Mouse (Mus musculus) stomach, embryonic 14.5 days (tissue): ENCODE measurements at regions not wholly inside any gene's neighbourhood (a gene's known extent, or its start where the extent isn't known, plus 50 kb on each side); places are given as distances from the start of the nearest gene placed in this dataset.

Source experiments
- ATAC-seq: fragments of 200-750 bp; cut with Nextera tagmentation; 2 replicates; pipeline ENCODE4 v1.8.0; 2017; ENCODE audit warnings: low read depth, moderate TSS enrichment; ENCODE audit not compliant: insufficient number of reproducible peaks, insufficient read depth, low FRiP score
- H3K27ac ChIP-seq: fragments of 300-500 bp; sonication (generic); 2 replicates; pipeline ENCODE4 v1.5.1; 2014; ENCODE audit warnings: mild to moderate bottlenecking, low read length, moderate library complexity, mixed read lengths
- H3K27me3 ChIP-seq: fragments of 300-500 bp; sonication (generic); 2 replicates; pipeline ENCODE4 v1.6.1; 2014; ENCODE audit warnings: low read length, control low read depth, mixed read lengths; ENCODE audit not compliant: control insufficient read depth, insufficient read depth
- H3K36me3 ChIP-seq: fragments of 300-500 bp; sonication (generic); 2 replicates; pipeline ENCODE4 v1.6.1; 2014; ENCODE audit warnings: mild to moderate bottlenecking, control low read depth, low read length, moderate library complexity, mixed read lengths; ENCODE audit not compliant: control insufficient read depth, insufficient read depth
- H3K4me1 ChIP-seq: fragments of 300-500 bp; sonication (generic); 2 replicates; pipeline ENCODE4 v1.6.1; 2014; ENCODE audit warnings: low read length, control low read depth, mixed read lengths; ENCODE audit not compliant: control insufficient read depth, insufficient read depth
- H3K4me2 ChIP-seq: fragments of 300-500 bp; sonication (generic); replicated peaks from 2 replicates; pipeline ENCODE4 v1.6.1; 2014; ENCODE audit warnings: low read depth, low read length, control low read depth
- H3K4me3 ChIP-seq: fragments of 300-500 bp; sonication (generic); 2 replicates; pipeline ENCODE4 v1.5.1; 2014; ENCODE audit warnings: low read depth, low read length, control low read depth
- H3K9ac ChIP-seq: fragments of 300-500 bp; sonication (generic); replicated peaks from 2 replicates; pipeline ENCODE4 v1.6.1; 2014; ENCODE audit warnings: low read depth, mild to moderate bottlenecking, control low read depth, low read length, moderate library complexity, mixed read lengths
- H3K9me3 ChIP-seq: fragments of 300-500 bp; sonication (generic); 2 replicates; pipeline ENCODE4 v1.6.1; 2016; ENCODE audit warnings: low read depth, low read length, control low read depth; ENCODE audit not compliant: control insufficient read depth
- WGBS: fragments of 180-500 bp; shearing (Covaris S2); extraction: QIAGEN DNeasy Blood & Tissue Kit; methylation state at CpG from one replicate; pipeline ENCODE4 v1.1.7; 2014; 5-methylcytosine and 5-hydroxymethylcytosine counted together

DNA sequence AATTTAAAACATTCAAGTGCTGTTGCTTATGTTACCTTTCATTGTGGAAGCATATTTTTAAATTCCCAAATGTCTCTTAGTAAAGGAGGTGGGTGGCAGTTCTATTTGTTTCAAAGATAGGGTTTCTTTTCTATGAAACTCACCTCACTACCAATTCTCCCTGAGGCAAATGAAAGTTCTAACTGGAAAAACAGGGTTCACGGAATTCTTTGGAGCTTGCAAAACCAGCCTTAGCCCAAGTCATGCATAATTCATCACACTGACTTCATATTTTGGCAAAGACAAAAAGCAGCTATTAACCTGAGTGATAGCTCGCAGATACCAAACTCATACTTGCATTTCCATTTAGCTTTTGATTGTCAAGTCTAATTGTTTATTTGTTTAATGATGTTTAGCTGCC lies 73.8 kb downstream of the Dio2 start:
- no peaks in the 10 kb centered on the region for H3K4me1 ChIP-seq
- H3K4me2 ChIP-seq, result no peak overlapping the region
- 50% methylated on average over 2 of the region's 2 CpGs for WGBS
- no peak overlapping the region for H3K9ac ChIP-seq
- no peaks in the 10 kb centered on the region for H3K27me3 ChIP-seq
- no peaks in the 10 kb centered on the region for H3K9me3 ChIP-seq
- no peak overlapping the region for H3K4me3 ChIP-seq
- H3K27ac ChIP-seq, result no peak overlapping the region
- ATAC-seq, result no peak
- no peaks in the 10 kb centered on the region for H3K36me3 ChIP-seq

DNA sequence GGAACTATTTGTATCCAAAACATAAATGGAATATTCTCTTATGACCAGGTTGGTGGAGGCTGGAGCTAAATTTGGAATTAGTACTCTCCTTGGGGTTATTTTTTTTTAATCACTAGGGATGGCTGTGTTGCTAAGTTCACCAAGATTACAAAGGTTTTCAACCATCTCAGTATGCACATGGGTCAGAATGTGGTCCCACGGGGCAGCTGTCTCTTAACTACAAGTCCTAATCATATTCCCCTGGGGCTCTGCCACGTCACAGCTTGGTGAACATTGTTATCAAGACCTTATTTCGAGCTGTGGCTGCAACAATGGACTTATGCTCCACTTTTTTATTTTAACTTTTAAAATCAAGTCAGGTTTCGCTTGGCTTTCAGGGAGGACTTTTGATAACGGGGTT lies 92.8 kb downstream of the Dio2 start:
- no peak for ATAC-seq
- no peak overlapping the region for H3K9ac ChIP-seq
- no peaks in the 10 kb centered on the region for H3K4me1 ChIP-seq
- no peaks in the 10 kb centered on the region for H3K9me3 ChIP-seq
- H3K4me3 ChIP-seq, result no peak overlapping the region
- H3K27me3 ChIP-seq, result no peaks in the 10 kb centered on the region
- no peak overlapping the region for H3K27ac ChIP-seq
- H3K36me3 ChIP-seq, result no peaks in the 10 kb centered on the region
- H3K4me2 ChIP-seq, result no peak overlapping the region
- WGBS, result 72% methylated on average over 5 of the region's 5 CpGs

DNA sequence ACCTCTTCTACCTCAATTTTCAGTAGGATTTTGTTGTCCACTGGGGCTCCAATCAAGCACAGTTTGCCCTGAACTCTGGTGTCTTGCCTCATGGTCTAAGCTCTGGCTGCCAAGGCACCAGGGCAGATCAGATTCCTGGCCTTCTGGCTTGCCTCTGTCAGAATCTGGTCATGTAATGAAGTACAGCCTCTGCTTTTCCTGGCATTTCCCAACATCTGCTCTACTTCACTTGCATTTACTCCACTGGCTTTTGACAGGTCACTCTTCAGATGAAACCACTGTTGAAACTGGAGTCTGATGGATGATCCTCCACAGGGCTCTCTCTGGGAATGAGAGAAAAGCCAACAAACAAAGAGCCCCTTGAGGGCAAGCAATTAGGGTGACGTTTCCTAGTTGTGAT lies 94.3 kb downstream of the Dio2 start:
- ATAC-seq, result peak; percentile 79; the same call in 1 of the 2 replicates

DNA sequence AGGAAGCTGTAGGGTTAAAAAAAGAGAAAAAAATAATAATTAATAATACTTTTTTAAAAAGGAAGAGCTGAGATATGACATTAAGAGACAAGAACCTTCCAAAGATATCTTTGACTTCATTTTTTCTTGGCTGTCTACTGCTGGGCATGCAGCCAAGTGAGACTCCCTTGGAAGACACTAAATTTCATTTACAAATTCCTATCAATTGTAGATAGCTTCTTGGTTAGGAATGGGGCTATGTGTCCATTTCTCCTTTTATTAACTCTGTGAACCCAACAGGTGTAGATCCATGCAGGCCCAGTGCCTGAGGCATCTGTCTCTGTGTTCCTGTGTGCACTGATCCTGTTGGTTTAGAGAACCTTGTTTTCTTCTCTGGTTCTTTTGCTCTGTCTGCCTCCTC lies 113.4 kb downstream of the Dio2 start:
- Histone ChIP-seq H3K36me3 (no peaks in the 10 kb centered on the region), H3K9me3 (no peaks in the 10 kb centered on the region), H3K9ac (no peak overlapping the region), H3K27me3 (no peaks in the 10 kb centered on the region), H3K4me2 (no peak overlapping the region), H3K4me3 (no peak overlapping the region), H3K4me1 (no peaks in the 10 kb centered on the region), H3K27ac (no peak overlapping the region)
- ATAC-seq, result no peak

More for the DNA sequence above, 94.3 kb downstream of the Dio2 start:
- Histone ChIP-seq H3K4me3 (no peak overlapping the region), H3K27ac (no peak overlapping the region), H3K9me3 (no peaks in the 10 kb centered on the region), H3K4me2 (no peak overlapping the region), H3K9ac (no peak overlapping the region), H3K4me1 (no peaks in the 10 kb centered on the region), H3K36me3 (no peaks in the 10 kb centered on the region), H3K27me3 (no peaks in the 10 kb centered on the region)
- WGBS, result 12% methylated on average over 1 of the region's 1 CpGs

DNA sequence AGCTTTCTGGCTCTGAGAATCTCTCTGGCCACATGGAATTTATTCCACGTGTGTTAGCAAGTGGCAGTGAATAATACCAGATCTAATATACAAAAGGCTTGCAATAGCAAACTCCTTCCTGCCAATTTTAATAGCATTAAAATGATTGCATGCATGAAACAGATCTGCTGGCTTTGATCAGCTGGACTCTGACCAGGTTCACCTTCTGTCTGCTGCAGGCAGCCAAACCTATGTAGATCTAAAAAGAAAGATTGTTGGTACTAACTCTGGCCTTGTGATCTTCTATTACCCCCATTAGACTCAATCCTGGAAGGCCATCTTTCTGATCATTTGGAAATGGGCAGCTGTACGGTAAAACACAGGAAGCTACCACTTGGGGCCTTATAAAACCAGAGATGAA lies 114.8 kb downstream of the Dio2 start:
- Histone ChIP-seq H3K9ac (no peak overlapping the region), H3K4me3 (no peak overlapping the region), H3K27me3 (no peaks in the 10 kb centered on the region), H3K27ac (no peak overlapping the region), H3K4me1 (no peaks in the 10 kb centered on the region), H3K9me3 (no peaks in the 10 kb centered on the region), H3K36me3 (no peaks in the 10 kb centered on the region), H3K4me2 (no peak overlapping the region)
- no peak for ATAC-seq
- 64% methylated on average over 2 of the region's 2 CpGs for WGBS

DNA sequence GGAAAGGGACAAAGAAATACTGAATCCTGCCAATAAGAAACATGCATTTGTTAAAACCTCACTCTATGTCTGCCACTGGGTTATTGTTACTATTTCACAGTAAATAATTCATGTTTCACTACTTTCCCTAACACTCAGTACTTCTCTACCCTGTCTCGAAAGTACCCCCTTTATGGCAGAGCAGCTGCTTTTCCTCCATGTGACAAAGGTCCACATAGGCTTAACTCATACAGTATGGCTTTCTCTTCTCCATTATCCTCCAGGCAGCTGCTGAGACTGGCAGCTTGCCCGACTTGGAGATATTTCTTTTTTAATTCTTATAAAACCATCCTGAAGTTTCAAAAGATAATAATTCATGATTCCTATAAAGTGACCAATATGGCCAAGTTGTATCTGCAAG lies 129.4 kb downstream of the Dio2 start:
- Histone ChIP-seq H3K27ac (no peak overlapping the region), H3K36me3 (no peaks in the 10 kb centered on the region), H3K9ac (no peak overlapping the region), H3K4me2 (no peak overlapping the region), H3K4me1 (no peaks in the 10 kb centered on the region), H3K27me3 (no peaks in the 10 kb centered on the region), H3K9me3 (no peaks in the 10 kb centered on the region), H3K4me3 (no peak overlapping the region)
- 47% methylated on average over 2 of the region's 2 CpGs for WGBS
- no peak for ATAC-seq

DNA sequence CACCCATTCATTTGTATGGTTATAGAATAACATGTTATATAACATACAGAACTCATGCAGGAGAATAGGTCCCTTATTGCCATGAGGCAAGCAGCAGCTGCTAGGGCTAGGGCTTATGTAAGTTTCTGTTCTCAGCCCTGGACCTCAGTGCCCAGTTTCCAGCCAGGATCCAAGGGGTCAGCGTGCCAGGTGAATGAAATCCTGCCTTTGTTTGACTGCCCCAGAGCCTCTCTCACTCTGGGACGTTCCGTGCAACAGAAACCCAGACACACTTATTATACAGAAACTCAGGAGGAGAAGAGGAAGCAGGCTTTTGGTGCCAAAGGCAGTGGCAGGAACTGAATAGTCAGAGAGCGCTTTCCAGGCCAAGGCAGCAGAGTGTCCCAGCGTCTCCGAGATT lies 130.3 kb downstream of the Dio2 start:
- ATAC-seq, result no peak
- WGBS, result 79% methylated on average over 6 of the region's 6 CpGs
- H3K4me2 ChIP-seq, result no peak overlapping the region
- H3K27me3 ChIP-seq, result no peaks in the 10 kb centered on the region
- H3K4me1 ChIP-seq, result no peaks in the 10 kb centered on the region
- H3K9ac ChIP-seq, result no peak overlapping the region
- H3K9me3 ChIP-seq, result no peaks in the 10 kb centered on the region
- no peaks in the 10 kb centered on the region for H3K36me3 ChIP-seq
- no peak overlapping the region for H3K27ac ChIP-seq
- H3K4me3 ChIP-seq, result no peak overlapping the region

DNA sequence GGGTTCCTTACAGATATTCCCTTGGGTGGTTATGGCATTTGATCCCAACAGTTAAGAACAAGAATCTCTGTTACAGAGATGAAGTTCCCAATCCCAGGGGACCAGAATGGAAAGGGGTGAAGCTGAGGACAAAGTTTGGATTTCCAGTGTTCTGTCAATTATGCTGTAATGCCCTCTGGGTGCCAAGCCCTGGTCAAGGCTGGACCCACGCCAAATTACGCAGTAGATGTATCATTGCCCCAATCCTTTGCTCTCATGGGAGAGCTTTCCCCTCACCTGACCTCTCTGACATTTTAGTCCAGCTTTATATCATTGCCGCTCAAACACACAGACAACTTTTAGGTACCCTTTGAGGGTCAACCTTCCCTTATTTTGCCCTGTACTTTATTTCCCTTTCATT lies 158.2 kb downstream of the Dio2 start:
- no peak overlapping the region for H3K4me3 ChIP-seq
- H3K27ac ChIP-seq, result no peak overlapping the region
- no peak for ATAC-seq
- 82% methylated on average over 3 of the region's 3 CpGs for WGBS
- no peaks in the 10 kb centered on the region for H3K27me3 ChIP-seq
- H3K9me3 ChIP-seq, result no peaks in the 10 kb centered on the region
- no peak overlapping the region for H3K9ac ChIP-seq
- no peaks in the 10 kb centered on the region for H3K4me1 ChIP-seq
- H3K4me2 ChIP-seq, result no peak overlapping the region
- no peaks in the 10 kb centered on the region for H3K36me3 ChIP-seq

DNA sequence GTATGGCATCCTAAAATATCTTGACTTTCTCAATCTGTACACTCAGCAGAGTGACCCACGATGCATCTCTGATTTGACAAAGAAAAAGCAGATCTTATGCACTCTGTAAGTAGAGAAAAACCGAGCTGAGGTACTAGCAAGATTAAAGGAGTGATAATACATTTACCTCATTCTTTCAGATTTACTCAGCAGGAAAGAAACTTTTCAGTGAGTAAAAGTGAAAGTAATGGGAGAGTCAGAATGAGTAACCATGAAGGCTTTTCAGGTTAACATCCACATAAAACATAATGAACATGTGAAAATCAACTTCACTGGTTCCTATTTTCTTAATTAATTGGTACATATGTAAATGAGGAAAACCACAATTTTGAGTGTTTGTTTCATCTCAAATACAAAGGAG lies 162.1 kb downstream of the Dio2 start:
- H3K9me3 ChIP-seq, result no peaks in the 10 kb centered on the region
- H3K36me3 ChIP-seq, result no peaks in the 10 kb centered on the region
- no peaks in the 10 kb centered on the region for H3K4me1 ChIP-seq
- H3K27ac ChIP-seq, result no peak overlapping the region
- WGBS, result 56% methylated on average over 2 of the region's 2 CpGs
- no peak overlapping the region for H3K4me3 ChIP-seq
- H3K9ac ChIP-seq, result no peak overlapping the region
- no peaks in the 10 kb centered on the region for H3K27me3 ChIP-seq
- no peak overlapping the region for H3K4me2 ChIP-seq
- no peak for ATAC-seq
